ENCODE assay signal across 17 mouse cellular contexts in genomic region chr11:88843305-88843704, GRCm38 (mm10).
"Had no signal": no experiment of that assay in that cellular context is flagged by ENCODE, and none has a peak within 500 bp of the region (broad histone marks: within the 10 kb centered on the region; RNA-seq: fewer than 3 reads in every experiment).

No protein-coding gene starts in this region.

- H3K4me3 ChIP-seq: limb, embryonic 12.5 days; limb, embryonic 15.5 days; liver, embryonic 12.5 days; liver, embryonic 15.5 days had no signal

- H3K4me2 ChIP-seq: limb, embryonic 12.5 days; limb, embryonic 15.5 days; liver, embryonic 12.5 days; liver, embryonic 15.5 days; midbrain, embryonic 11.5 days had no signal

- H3K27ac ChIP-seq: kidney, postnatal 0 days; limb, embryonic 12.5 days; limb, embryonic 15.5 days; liver, embryonic 12.5 days; liver, embryonic 15.5 days; stomach, postnatal 0 days had no signal

- H3K27me3 ChIP-seq: limb, embryonic 12.5 days; limb, embryonic 15.5 days; liver, embryonic 12.5 days; liver, embryonic 15.5 days had no signal

- DNase-seq: kidney, adult 18-20 months; kidney, adult 9 months; kidney, postnatal 25 days; left cerebral cortex, postnatal 4 days; lung, adult 2 months; lung, postnatal 14 days; lung, postnatal 4 days; midbrain, embryonic 14.5 days; thymus, adult 18-20 months; thymus, postnatal 36 days had no signal

- H3K9ac ChIP-seq: limb, embryonic 12.5 days; limb, embryonic 15.5 days; liver, embryonic 12.5 days; liver, embryonic 15.5 days had no signal

- ATAC-seq: liver, embryonic 12.5 days had no signal

- H3K9me3 ChIP-seq: limb, embryonic 12.5 days; limb, embryonic 15.5 days; liver, embryonic 12.5 days; liver, embryonic 15.5 days had no signal
